Mouse (Mus musculus) liver, embryonic 12.5 days (tissue): ENCODE data around the gene Patj. TPM values are rescaled to one million over a fixed set of nuclear protein-coding genes. Genes with fewer than 3 reads are reported as not detected.

ENCODE experiments used
- ATAC-seq: fragments of 200-750 bp; cut with Nextera tagmentation; 2 replicates; pipeline ENCODE4 v1.8.0; 2017; ENCODE audit warnings: moderate number of reproducible peaks, mild to moderate bottlenecking, moderate library complexity
- H3K27ac ChIP-seq: fragments of 300-500 bp; sonication (generic); 2 replicates; pipeline ENCODE4 v1.5.1; 2016; ENCODE audit warnings: mild to moderate bottlenecking
- H3K27me3 ChIP-seq: fragments of 300-500 bp; sonication (generic); replicated peaks from 2 replicates; pipeline ENCODE4 v1.6.1; 2016; ENCODE audit warnings: mild to moderate bottlenecking, moderate library complexity
- H3K36me3 ChIP-seq: fragments of 300-500 bp; sonication (generic); 2 replicates; pipeline ENCODE4 v1.6.1; 2016; ENCODE audit warnings: mild to moderate bottlenecking, moderate library complexity
- H3K4me1 ChIP-seq: fragments of 300-500 bp; sonication (generic); 2 replicates; pipeline ENCODE4 v1.6.1; 2016
- H3K4me2 ChIP-seq: fragments of 300-500 bp; sonication (generic); 2 replicates; pipeline ENCODE4 v1.6.1; 2016; ENCODE audit warnings: mild to moderate bottlenecking, moderate library complexity
- H3K4me3 ChIP-seq: fragments of 300-500 bp; sonication (generic); 2 replicates; pipeline ENCODE4 v1.5.1; 2016; ENCODE audit warnings: mild to moderate bottlenecking, moderate library complexity
- H3K9ac ChIP-seq: fragments of 300-500 bp; sonication (generic); 2 replicates; pipeline ENCODE4 v1.6.1; 2016; ENCODE audit warnings: mild to moderate bottlenecking, moderate library complexity
- H3K9me3 ChIP-seq: fragments of 300-500 bp; sonication (generic); replicated peaks from 2 replicates; pipeline ENCODE4 v1.6.1; 2016; ENCODE audit warnings: mild to moderate bottlenecking, moderate library complexity
- WGBS: fragments of 180-500 bp; shearing (Covaris S2); methylation state at CpG from one replicate; pipeline ENCODE4 v1.1.7; 2016; ENCODE audit not compliant: insufficient replicate concordance; 5-methylcytosine and 5-hydroxymethylcytosine counted together
- polyA plus RNA-seq: library from polyadenylated mRNA; unstranded; fragments of >200 nt; fragmentation: Nextera tagmentation; extraction: Ambion mirVana; gene quantifications from 2 replicates; pipeline ENCODE4 v1.2.1, GENCODE M21; 2016

Patj gene
- polyA plus RNA-seq, result 2.4 and 2.8 TPM in 2 replicates

DNA sequence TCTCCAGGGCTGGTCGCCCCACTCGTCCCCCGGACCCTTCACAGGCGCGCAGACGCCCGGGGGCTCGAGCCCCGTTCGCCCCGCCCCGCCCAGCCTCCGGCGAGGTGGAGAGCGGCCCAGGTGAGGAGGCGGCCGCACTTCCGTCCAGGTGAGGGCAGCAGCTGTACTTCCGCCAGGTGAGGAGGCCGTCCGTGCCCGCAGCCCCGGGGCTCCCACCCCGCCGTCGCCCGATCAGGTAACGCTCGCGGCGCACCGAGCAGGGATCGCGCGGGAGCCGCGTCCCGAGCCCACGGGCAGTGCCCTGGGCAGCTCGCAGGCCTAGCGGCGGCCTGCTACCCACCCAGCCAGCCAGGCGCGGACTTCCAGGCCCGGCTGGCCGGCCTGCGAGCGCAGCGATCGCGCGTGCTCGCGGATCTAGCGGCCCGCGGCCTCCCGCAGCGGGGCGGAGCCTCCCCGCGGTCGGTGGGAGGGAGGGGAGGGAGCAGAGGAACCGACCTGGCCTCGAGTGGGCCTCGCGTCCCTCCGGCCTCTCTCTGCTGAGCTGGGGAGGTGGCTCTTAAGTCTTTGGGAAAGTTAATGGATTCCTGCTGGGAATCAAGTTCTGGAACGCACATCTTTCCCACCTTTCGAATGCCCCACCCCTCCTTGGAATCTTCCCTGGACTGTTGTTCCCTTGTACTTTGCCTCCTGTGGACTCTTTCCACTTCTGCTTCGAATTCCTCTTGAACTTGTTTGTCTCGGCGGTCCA lies at the start of gene Patj:
TSS of gene Patj (plus strand) at position 96 of the 748 bp plus-strand sequence.
- no peaks in the 10 kb centered on the region for H3K9me3 ChIP-seq
- 3% methylated on average over 73 of the region's 73 CpGs for WGBS
- peak within 1 kb of the TSS; percentile 65 for H3K4me3 ChIP-seq
- peaks cover 10% of the 10 kb centered on the region; the same call in 1 of the 2 replicates for H3K4me1 ChIP-seq
- peak; percentile 55; the same call in 1 of the 2 replicates for ATAC-seq
- H3K4me2 ChIP-seq, result peak within 1 kb of the TSS; percentile 89
- H3K27me3 ChIP-seq, result peaks cover 20% of the 10 kb centered on the region
- H3K9ac ChIP-seq, result peak within 1 kb of the TSS; percentile 74
- H3K27ac ChIP-seq, result 0 out of 2 replicates have a peak within 1 kb of the TSS, but pooled peaks have one; percentile 1
- H3K36me3 ChIP-seq, result no peaks in the 10 kb centered on the region

DNA sequence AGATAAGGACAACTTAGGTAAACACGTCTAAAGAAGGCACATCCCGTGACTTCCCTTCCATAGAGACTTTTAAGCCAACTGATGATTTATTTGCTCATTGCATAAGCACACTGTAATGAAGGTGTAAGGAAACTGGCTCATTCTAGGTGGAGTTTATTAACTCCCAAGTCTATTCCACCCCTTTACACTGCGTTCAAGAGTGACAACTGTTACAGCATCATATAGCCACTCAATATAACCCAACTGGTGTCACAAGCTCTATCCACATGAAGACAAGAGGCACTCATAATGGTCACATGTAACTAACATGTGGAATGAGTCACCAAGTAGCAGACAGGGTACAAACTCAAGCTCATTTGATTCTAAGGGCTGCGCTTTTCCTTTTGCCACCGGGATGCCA lies 47.0 kb upstream of the Patj start:
- Histone ChIP-seq H3K9me3 (no peaks in the 10 kb centered on the region), H3K4me3 (no peak overlapping the region), H3K4me1 (no peaks in the 10 kb centered on the region), H3K9ac (no peak overlapping the region), H3K4me2 (no peak overlapping the region), H3K27me3 (no peaks in the 10 kb centered on the region), H3K36me3 (no peaks in the 10 kb centered on the region), H3K27ac (no peak overlapping the region)
- ATAC-seq, result no peak
- 65% methylated on average over 5 of the region's 5 CpGs for WGBS

DNA sequence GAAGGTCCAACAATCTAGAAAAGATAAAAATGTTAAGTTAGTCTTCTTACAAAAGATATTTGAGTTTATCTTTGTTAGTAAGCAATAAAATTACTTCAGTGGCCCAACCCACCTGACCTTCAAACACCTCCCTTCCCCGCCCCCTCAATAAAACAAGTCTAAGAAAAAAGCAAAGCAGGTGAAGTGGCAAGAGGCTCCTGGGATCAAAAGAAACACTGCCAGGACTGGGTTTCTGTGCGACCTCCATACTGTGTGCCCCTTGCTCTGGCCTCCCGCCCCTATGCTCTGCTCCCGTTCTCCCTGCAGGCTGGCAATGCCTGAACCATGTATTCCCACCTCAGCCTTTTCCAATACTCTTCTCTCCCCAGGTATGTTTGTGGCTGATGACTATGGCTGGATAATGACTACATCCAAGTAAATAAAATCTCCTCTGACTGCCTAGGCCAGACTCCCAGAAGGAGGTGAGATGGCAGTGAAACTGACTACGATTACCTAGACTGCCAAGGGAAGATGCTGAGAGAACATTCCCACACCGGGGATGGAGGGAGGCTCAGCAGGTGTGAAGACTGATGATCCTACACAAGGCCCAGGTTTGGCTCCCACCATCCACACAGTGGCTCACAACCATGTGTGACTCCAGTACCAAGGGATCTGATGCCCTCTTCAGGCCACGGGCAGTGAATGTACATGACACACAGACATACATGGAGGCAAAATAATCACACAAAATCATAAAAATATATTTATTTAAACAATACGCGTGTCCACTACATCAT lies 37.4 kb upstream of the Patj start:
- WGBS, result 84% methylated on average over 9 of the region's 9 CpGs
- no peaks in the 10 kb centered on the region for H3K4me1 ChIP-seq
- H3K27me3 ChIP-seq, result no peaks in the 10 kb centered on the region
- H3K9ac ChIP-seq, result no peak overlapping the region
- no peaks in the 10 kb centered on the region for H3K9me3 ChIP-seq
- no peak for ATAC-seq
- H3K4me3 ChIP-seq, result no peak overlapping the region
- no peak overlapping the region for H3K27ac ChIP-seq
- H3K36me3 ChIP-seq, result peaks cover 50% of the 10 kb centered on the region
- H3K4me2 ChIP-seq, result no peak overlapping the region

DNA sequence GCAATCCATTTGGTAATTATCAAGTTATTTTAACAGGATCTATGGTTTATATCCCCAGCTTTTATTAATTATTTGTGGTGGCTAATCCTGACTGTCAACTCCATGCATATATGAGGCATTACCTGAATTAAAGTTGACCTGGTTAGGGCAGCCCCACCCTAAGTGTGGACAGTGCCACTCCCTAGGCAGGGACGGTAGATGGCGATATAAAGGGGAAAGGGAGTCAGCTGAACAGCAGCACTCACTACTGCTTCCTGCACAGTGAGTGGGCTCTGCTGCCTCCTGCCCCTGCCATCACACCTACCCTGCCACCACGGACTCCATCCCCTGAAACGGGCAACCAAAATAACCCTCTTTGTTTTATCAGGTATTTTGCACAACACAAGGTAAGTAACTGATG lies 20.2 kb upstream of the Patj start:
- H3K36me3 ChIP-seq, result peaks cover 15% of the 10 kb centered on the region
- no peaks in the 10 kb centered on the region for H3K27me3 ChIP-seq
- no peaks in the 10 kb centered on the region for H3K9me3 ChIP-seq
- 44% methylated on average over 4 of the region's 4 CpGs for WGBS
- ATAC-seq, result no peak
- H3K4me3 ChIP-seq, result no peak overlapping the region
- H3K4me1 ChIP-seq, result no peaks in the 10 kb centered on the region
- H3K9ac ChIP-seq, result no peak overlapping the region
- no peak overlapping the region for H3K4me2 ChIP-seq
- no peak overlapping the region for H3K27ac ChIP-seq

DNA sequence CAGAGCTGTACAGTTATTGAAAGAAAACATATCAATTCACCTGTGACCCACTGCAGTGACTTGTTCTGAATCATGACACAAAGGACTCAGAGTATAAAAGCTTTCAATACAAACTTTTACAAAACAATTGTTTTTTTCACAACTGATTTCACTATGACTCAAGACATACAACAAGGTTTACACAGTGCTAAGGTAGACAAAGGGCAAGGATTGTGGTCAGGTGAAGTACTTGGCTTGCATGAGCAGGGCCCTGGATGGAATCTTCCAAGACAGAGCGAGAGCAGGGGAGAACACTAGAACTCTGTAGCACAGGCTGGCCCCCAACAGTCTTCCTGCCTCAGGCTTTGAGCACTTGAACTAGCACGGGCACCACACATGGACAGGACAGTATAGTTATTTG lies 18.6 kb upstream of the Patj start:
- no peak for ATAC-seq
- no peak overlapping the region for H3K27ac ChIP-seq
- no peak overlapping the region for H3K4me3 ChIP-seq
- no peak overlapping the region for H3K9ac ChIP-seq
- no peaks in the 10 kb centered on the region for H3K9me3 ChIP-seq
- WGBS, result 81% methylated on average over 2 of the region's 2 CpGs
- peaks cover 15% of the 10 kb centered on the region for H3K36me3 ChIP-seq
- H3K4me1 ChIP-seq, result no peaks in the 10 kb centered on the region
- no peaks in the 10 kb centered on the region for H3K27me3 ChIP-seq
- H3K4me2 ChIP-seq, result no peak overlapping the region

DNA sequence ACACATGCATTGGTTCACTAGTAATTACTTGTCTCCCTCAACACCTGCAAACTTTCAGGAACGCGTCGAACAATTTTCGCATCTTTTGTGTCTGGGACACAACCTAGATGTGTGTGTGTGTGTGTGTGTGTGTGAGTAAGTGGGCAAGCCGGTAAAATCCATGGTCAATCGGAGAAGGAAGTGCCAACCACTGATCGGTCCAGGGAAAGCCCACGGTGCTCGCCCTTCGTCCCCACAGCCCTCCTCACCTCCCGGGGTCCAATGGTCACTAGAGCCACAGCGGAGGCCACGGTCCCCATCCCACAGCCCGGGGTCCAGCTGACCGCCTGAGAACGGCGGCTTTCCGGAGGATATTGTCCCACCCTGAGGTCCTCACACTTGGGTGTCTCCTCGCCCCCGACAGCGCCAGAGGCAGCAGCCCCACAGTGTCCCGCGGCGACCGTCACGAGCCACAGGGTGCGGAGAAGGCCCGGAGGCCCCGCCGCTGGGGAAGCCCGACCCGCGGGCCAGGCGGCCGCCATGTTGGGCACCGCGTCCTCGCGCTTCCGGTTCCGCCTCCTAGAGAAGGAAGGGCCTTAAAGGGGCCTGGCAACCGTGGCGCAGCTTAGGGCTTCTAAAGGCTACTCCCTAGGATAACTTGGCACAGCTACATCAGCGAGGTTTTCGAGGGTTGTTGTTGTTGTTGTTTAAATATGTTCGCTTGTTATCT lies 12.7 kb upstream of the Patj start, which contains the start of gene Tm2d1:
TSS of gene Tm2d1 (minus strand) at position 591 of the 709 bp plus-strand sequence.
- peak; percentile 94 for ATAC-seq
- H3K27ac ChIP-seq, result peak within 1 kb of the TSS; percentile 68
- H3K4me1 ChIP-seq, result peaks cover 8% of the 10 kb centered on the region; the same call in 1 of the 2 replicates
- under 1% methylated on average over 46 of the region's 46 CpGs for WGBS
- peak within 1 kb of the TSS; percentile 71 for H3K4me2 ChIP-seq
- H3K27me3 ChIP-seq, result peaks cover 4% of the 10 kb centered on the region; the same call in 1 of the 2 replicates
- no peaks in the 10 kb centered on the region for H3K9me3 ChIP-seq
- peak within 1 kb of the TSS; percentile 92 for H3K4me3 ChIP-seq
- H3K9ac ChIP-seq, result peak within 1 kb of the TSS; percentile 86
- peaks cover 12% of the 10 kb centered on the region for H3K36me3 ChIP-seq

DNA sequence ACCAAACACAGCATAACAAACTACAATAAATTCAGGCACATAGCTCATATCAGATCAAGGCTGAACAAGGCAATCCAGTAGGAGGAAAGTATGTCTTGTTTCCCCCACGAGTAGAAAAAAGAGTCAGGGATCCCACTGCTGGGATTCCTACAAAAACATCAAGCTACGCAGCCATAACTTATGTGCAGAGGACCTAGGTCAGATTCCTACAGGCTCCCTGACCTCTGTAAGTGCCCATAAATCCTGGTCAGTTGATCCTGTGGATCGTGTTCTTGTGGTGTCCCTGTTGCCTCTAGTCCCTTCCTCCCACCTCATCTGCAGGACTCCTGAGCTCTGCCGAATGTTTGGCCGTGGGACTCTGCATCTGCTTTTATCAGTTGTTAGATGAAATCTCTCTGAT lies 10.5 kb upstream of the Patj start:
- Histone ChIP-seq H3K9ac (no peak overlapping the region), H3K4me2 (no peak overlapping the region), H3K27ac (no peak overlapping the region), H3K4me3 (no peak overlapping the region), H3K4me1 (peaks cover 8% of the 10 kb centered on the region; the same call in 1 of the 2 replicates), H3K9me3 (no peaks in the 10 kb centered on the region), H3K36me3 (no peaks in the 10 kb centered on the region), H3K27me3 (peaks cover 4% of the 10 kb centered on the region; the same call in 1 of the 2 replicates)
- 51% methylated on average over 5 of the region's 5 CpGs for WGBS
- no peak for ATAC-seq

DNA sequence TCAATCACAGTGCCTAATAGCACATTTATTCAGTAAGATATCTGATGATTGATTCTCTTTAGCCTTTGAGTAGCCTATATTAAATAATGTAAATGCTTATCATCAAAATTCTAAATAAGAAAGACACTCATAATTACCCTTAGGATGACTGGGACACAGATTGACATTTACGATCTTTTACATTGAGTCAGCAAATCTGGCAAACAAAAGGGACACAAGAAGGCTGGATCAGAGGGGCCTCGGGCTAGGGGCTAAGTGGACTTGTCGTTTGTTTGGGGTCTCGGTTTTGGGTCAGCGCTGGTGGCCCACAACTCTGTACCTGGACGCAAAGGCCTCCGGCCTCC lies 267 bp upstream of the Patj start:
- 12% methylated on average over 7 of the region's 7 CpGs for WGBS
- Histone ChIP-seq H3K9me3 (no peaks in the 10 kb centered on the region), H3K27ac (no peak overlapping the region), H3K27me3 (peaks cover 20% of the 10 kb centered on the region), H3K4me3 (peak overlapping the region; percentile 65), H3K4me2 (peak overlapping the region; percentile 89), H3K36me3 (no peaks in the 10 kb centered on the region), H3K9ac (peak overlapping the region; percentile 74), H3K4me1 (peaks cover 10% of the 10 kb centered on the region; the same call in 1 of the 2 replicates)
- no peak for ATAC-seq

DNA sequence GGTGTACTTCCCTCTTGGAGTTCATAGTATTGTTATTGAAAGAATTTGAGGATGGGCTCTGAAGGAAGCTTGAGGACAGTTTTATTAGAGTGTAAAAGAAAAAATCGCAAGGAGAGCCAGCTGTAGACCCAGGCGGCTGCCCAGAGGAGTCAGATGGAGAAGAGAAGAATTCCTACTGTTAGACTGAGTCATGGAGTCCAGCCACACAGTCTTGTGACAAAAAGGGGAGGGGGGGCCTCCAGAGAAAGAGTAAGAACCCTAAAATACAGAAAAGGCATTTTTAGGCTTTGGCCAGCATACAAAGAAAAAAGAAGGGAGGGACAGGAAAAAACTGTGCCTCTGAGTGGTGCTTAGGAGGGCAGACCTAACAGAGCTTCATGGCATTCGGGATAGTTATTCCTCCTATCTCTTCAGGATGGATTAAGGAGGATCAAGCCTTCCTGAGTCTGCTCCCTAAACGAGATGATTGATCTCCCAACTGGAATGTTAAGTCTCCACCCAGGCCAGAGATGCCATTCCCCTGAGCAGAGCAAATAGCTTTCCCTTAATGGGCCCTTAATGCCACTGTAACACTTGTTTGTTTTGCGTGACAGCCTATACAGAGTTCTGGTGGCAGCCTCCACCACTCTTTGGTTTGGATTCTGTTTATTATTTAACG lies 5.5 kb downstream of the Patj start:
- ATAC-seq, result no peak
- Histone ChIP-seq H3K36me3 (no peaks in the 10 kb centered on the region), H3K27ac (no peak overlapping the region), H3K4me2 (no peak overlapping the region), H3K27me3 (peaks cover 5% of the 10 kb centered on the region), H3K9ac (no peak overlapping the region), H3K4me1 (peaks cover 3% of the 10 kb centered on the region; the same call in 1 of the 2 replicates), H3K4me3 (no peak overlapping the region), H3K9me3 (no peaks in the 10 kb centered on the region)
- 42% methylated on average over 6 of the region's 6 CpGs for WGBS

DNA sequence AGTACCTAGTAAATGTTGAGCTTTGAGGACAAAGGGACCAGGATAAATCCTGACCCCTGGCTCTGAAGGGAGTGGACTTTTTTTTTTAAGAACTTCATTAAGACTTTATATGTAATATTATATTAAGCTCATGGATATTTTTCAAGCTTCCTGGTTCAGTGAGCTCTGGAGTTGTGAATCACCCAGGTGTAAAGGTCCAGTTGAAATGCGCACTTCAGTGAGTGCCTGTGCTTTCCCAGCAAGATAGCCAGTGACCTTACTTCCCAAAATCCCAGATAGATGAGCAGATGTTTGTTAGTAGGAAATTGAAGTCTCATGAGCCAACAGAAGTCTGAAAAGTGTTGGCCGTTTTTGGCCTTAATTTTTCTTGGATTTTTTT lies 6.0 kb downstream of the Patj start:
- no peak for ATAC-seq
- Histone ChIP-seq H3K36me3 (no peaks in the 10 kb centered on the region), H3K27ac (no peak overlapping the region), H3K9me3 (no peaks in the 10 kb centered on the region), H3K4me3 (no peak overlapping the region), H3K4me1 (no peaks in the 10 kb centered on the region), H3K27me3 (no peaks in the 10 kb centered on the region), H3K4me2 (no peak overlapping the region), H3K9ac (no peak overlapping the region)
- WGBS, result 61% methylated on average over 2 of the region's 2 CpGs

DNA sequence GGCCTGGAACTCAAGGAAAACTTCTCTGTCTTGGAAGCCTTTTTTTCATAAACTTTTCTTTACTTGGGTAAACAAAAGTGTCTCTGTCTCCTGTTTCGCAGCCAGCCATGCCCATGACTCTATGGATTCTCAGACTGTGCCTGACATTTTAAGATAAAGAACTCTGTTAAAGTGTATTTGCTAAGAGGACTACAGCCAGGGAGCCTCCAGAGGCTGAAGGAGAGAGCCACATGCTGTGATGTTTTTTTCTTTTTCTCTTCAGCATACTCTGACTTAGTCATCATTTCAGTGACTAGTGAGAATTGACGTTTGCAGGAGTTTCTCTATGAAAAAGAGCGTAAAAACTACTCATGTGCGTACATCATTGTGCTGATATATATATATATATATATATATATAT lies 7.9 kb downstream of the Patj start:
- H3K27ac ChIP-seq, result no peak overlapping the region
- no peak for ATAC-seq
- 65% methylated on average over 4 of the region's 4 CpGs for WGBS

More for the DNA sequence above, 7.9 kb downstream of the Patj start:
- H3K36me3 ChIP-seq, result no peaks in the 10 kb centered on the region
- H3K27me3 ChIP-seq, result no peaks in the 10 kb centered on the region
- no peak overlapping the region for H3K9ac ChIP-seq
- H3K4me2 ChIP-seq, result no peak overlapping the region
- H3K4me1 ChIP-seq, result no peaks in the 10 kb centered on the region
- no peak overlapping the region for H3K4me3 ChIP-seq
- no peaks in the 10 kb centered on the region for H3K9me3 ChIP-seq
